Mouse (Mus musculus): Measurements from ENCODE around the gene Prr23a3. TPM values are rescaled to one million over a fixed set of nuclear protein-coding genes. Genes with fewer than 3 reads are reported as not detected.

Gene Prr23a3
- polyA plus RNA-seq (2015; fragmentation: Nextera tagmentation; extraction: Ambion mirVana): not detected in 2 replicates

DNA sequence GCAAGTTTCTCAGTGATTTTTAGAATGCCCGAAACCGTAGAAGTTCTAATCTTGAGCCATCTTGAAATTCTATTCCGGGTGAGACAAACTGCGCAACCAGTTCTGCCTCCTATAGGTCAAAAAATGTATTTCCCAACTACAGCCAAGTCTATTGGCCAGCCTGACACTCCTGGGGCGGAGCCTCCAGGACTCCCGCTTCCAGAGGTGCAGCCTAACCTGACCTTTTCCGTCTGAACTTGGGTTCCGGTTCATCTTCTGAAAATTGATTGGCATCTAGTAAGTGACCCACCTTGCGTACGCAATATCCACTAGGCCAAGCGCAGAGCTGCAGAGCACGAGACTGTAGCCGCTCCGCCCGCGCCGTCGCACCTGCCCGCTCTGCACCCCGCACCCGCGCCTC is at the start of gene Prr23a3:
Prr23a3 (plus strand) TSS at position 197 of the 400 bp plus-strand sequence.
- Histone ChIP-seq H3K36me3 (ENCODE audit: control insufficient read depth, insufficient read depth) (no peaks in the 10 kb centered on the region), H3K27ac (ENCODE audit: low read length) (no peak within 1 kb of the TSS), H3K4me3 (replicated peaks; ENCODE audit: low read length) (no peak within 1 kb of the TSS), H3K9me3 (ENCODE audit: control insufficient read depth, low read length) (no peaks in the 10 kb centered on the region), H3K9ac (replicated peaks; ENCODE audit: low read depth, low read length) (no peak within 1 kb of the TSS), H3K27me3 (replicated peaks; ENCODE audit: control insufficient read depth, insufficient read depth, low read length) (no peaks in the 10 kb centered on the region), H3K4me1 (replicated peaks; ENCODE audit: control insufficient read depth, insufficient read depth, low read length) (no peaks in the 10 kb centered on the region), H3K4me2 (ENCODE audit: low read length) (no peak within 1 kb of the TSS)
- 57% methylated on average over 22 of the region's 22 CpGs for whole genome bisulfite sequencing
- no peak for ATAC-seq

- no peaks in the 10 kb centered on the region for H3K4me1 ChIP-seq (replicated peaks; ENCODE audit: control insufficient read depth, insufficient read depth, low read length)
- no peak for ATAC-seq
- no peak overlapping the region for H3K4me3 ChIP-seq (replicated peaks; ENCODE audit: low read length)
- no peak overlapping the region for H3K4me2 ChIP-seq (ENCODE audit: low read length)
- H3K9me3 ChIP-seq (ENCODE audit: control insufficient read depth, low read length): no peaks in the 10 kb centered on the region
- no peak overlapping the region for H3K27ac ChIP-seq (ENCODE audit: low read length)
- H3K27me3 ChIP-seq (replicated peaks; ENCODE audit: control insufficient read depth, insufficient read depth, low read length): no peaks in the 10 kb centered on the region
- no peaks in the 10 kb centered on the region for H3K36me3 ChIP-seq (ENCODE audit: control insufficient read depth, insufficient read depth)
- 79% methylated on average over 3 of the region's 3 CpGs for WGBS
- no peak overlapping the region for H3K9ac ChIP-seq (replicated peaks; ENCODE audit: low read depth, low read length)
Observed at GRCm38 (mm10) chr9:98816066-98816465, 48.5 kb upstream of the Prr23a3 start.

GRCm38 (mm10) chr9:98817592-98817991 is 47.0 kb upstream of the Prr23a3 start:
- Histone ChIP-seq H3K36me3 (ENCODE audit: control insufficient read depth, insufficient read depth) (no peaks in the 10 kb centered on the region), H3K4me1 (replicated peaks; ENCODE audit: control insufficient read depth, insufficient read depth, low read length) (no peaks in the 10 kb centered on the region), H3K27me3 (replicated peaks; ENCODE audit: control insufficient read depth, insufficient read depth, low read length) (no peaks in the 10 kb centered on the region), H3K4me3 (replicated peaks; ENCODE audit: low read length) (no peak overlapping the region), H3K9ac (replicated peaks; ENCODE audit: low read depth, low read length) (no peak overlapping the region), H3K27ac (ENCODE audit: low read length) (no peak overlapping the region), H3K4me2 (ENCODE audit: low read length) (no peak overlapping the region), H3K9me3 (ENCODE audit: control insufficient read depth, low read length) (no peaks in the 10 kb centered on the region)
- no peak for ATAC-seq
- WGBS: 92% methylated on average over 7 of the region's 7 CpGs

DNA sequence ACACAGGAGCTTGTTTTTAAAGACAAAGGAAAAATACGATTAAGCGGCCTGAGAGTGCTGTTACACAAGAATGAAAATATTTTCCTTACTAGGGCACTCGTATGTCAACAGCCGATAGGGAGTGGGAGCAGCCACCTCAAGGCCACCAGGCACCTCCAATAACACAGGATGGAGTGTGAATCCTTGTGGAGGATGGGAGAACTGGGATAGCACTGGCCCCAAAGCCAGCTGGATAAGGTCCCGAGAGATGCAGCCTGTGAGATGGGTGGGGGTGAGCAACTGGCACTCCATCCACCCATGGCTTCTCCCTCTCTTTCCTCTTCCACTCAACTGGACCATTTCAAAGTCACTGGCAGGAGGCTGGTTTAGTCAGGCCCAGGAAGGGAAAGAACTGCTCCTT is 45.6 kb upstream of the Prr23a3 start:
- Histone ChIP-seq H3K27ac (ENCODE audit: low read length) (no peak overlapping the region), H3K4me2 (ENCODE audit: low read length) (no peak overlapping the region), H3K36me3 (ENCODE audit: control insufficient read depth, insufficient read depth) (no peaks in the 10 kb centered on the region), H3K4me1 (replicated peaks; ENCODE audit: control insufficient read depth, insufficient read depth, low read length) (no peaks in the 10 kb centered on the region), H3K27me3 (replicated peaks; ENCODE audit: control insufficient read depth, insufficient read depth, low read length) (no peaks in the 10 kb centered on the region), H3K9ac (replicated peaks; ENCODE audit: low read depth, low read length) (no peak overlapping the region), H3K4me3 (replicated peaks; ENCODE audit: low read length) (no peak overlapping the region), H3K9me3 (ENCODE audit: control insufficient read depth, low read length) (peaks cover 3% of the 10 kb centered on the region; the same call in 1 of the 2 replicates)
- 82% methylated on average over 5 of the region's 5 CpGs for WGBS
- no peak for ATAC-seq

GRCm38 (mm10) chr9:98819481-98819880 is 45.1 kb upstream of the Prr23a3 start:
- no peak overlapping the region for H3K4me2 ChIP-seq (ENCODE audit: low read length)
- H3K27me3 ChIP-seq (replicated peaks; ENCODE audit: control insufficient read depth, insufficient read depth, low read length): no peaks in the 10 kb centered on the region
- WGBS: 97% methylated on average over 2 of the region's 2 CpGs
- no peaks in the 10 kb centered on the region for H3K36me3 ChIP-seq (ENCODE audit: control insufficient read depth, insufficient read depth)
- peaks cover 3% of the 10 kb centered on the region; the same call in 1 of the 2 replicates for H3K9me3 ChIP-seq (ENCODE audit: control insufficient read depth, low read length)
- no peak for ATAC-seq
- H3K27ac ChIP-seq (ENCODE audit: low read length): no peak overlapping the region
- no peak overlapping the region for H3K4me3 ChIP-seq (replicated peaks; ENCODE audit: low read length)
- H3K4me1 ChIP-seq (replicated peaks; ENCODE audit: control insufficient read depth, insufficient read depth, low read length): no peaks in the 10 kb centered on the region
- H3K9ac ChIP-seq (replicated peaks; ENCODE audit: low read depth, low read length): no peak overlapping the region

DNA sequence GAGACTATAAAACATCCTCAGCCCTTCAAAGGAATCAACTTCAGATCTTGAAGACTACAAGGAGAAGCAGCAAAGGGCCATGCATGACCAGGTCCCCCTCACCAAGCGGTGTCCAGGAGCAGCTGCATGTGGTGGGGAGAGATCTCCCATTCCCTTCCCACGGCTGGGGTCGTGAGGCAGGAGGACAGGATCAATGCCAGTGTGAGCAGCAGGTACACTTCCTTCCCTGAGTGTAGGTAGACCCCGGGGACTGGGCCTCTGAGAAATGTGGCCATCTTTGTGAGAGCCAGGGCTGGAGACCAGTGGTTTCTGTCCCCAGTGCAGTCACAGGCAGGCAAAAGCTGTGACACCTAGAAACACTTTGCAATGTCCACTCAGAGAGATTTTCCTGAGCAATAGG is 44.1 kb upstream of the Prr23a3 start:
- H3K4me2 ChIP-seq (ENCODE audit: low read length): no peak overlapping the region
- H3K27me3 ChIP-seq (replicated peaks; ENCODE audit: control insufficient read depth, insufficient read depth, low read length): no peaks in the 10 kb centered on the region
- no peak overlapping the region for H3K4me3 ChIP-seq (replicated peaks; ENCODE audit: low read length)
- H3K9me3 ChIP-seq (ENCODE audit: control insufficient read depth, low read length): peaks cover 3% of the 10 kb centered on the region; the same call in 1 of the 2 replicates
- no peaks in the 10 kb centered on the region for H3K4me1 ChIP-seq (replicated peaks; ENCODE audit: control insufficient read depth, insufficient read depth, low read length)
- 85% methylated on average over 4 of the region's 4 CpGs for WGBS
- H3K27ac ChIP-seq (ENCODE audit: low read length): no peak overlapping the region
- no peak for ATAC-seq
- H3K36me3 ChIP-seq (ENCODE audit: control insufficient read depth, insufficient read depth): no peaks in the 10 kb centered on the region
- H3K9ac ChIP-seq (replicated peaks; ENCODE audit: low read depth, low read length): no peak overlapping the region

- Histone ChIP-seq H3K27ac (ENCODE audit: low read length) (no peak overlapping the region), H3K4me3 (replicated peaks; ENCODE audit: low read length) (no peak overlapping the region), H3K9me3 (ENCODE audit: control insufficient read depth, low read length) (peaks cover 3% of the 10 kb centered on the region; the same call in 1 of the 2 replicates), H3K9ac (replicated peaks; ENCODE audit: low read depth, low read length) (no peak overlapping the region), H3K4me1 (replicated peaks; ENCODE audit: control insufficient read depth, insufficient read depth, low read length) (no peaks in the 10 kb centered on the region), H3K36me3 (ENCODE audit: control insufficient read depth, insufficient read depth) (no peaks in the 10 kb centered on the region), H3K27me3 (replicated peaks; ENCODE audit: control insufficient read depth, insufficient read depth, low read length) (no peaks in the 10 kb centered on the region), H3K4me2 (ENCODE audit: low read length) (no peak overlapping the region)
- no peak for ATAC-seq
Observed at GRCm38 (mm10) chr9:98821067-98821466, 43.5 kb upstream of the Prr23a3 start.

DNA sequence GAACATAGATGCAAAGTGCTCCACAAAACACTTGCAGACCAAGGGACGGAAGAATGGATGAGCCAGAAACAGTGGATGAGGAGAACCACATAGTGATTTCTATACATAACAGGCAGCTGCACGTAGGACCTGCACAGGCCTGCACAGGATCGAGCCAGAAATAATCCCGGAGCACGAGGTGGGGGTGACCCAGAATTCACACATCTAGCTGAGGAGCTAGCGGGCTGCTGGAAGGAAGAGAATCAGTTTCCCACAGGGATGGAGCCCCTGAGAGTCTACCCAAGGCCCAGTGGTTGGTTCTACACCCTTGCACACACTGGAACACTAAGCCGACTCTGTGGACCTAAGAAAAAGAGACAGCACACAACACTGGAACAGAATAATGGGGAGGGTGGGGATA is 40.8 kb upstream of the Prr23a3 start:
- no peak overlapping the region for H3K9ac ChIP-seq (replicated peaks; ENCODE audit: low read depth, low read length)
- H3K9me3 ChIP-seq (ENCODE audit: control insufficient read depth, low read length): peaks cover 3% of the 10 kb centered on the region; the same call in 1 of the 2 replicates
- no peak for ATAC-seq
- H3K4me2 ChIP-seq (ENCODE audit: low read length): no peak overlapping the region
- H3K4me3 ChIP-seq (replicated peaks; ENCODE audit: low read length): no peak overlapping the region
- no peak overlapping the region for H3K27ac ChIP-seq (ENCODE audit: low read length)
- H3K27me3 ChIP-seq (replicated peaks; ENCODE audit: control insufficient read depth, insufficient read depth, low read length): no peaks in the 10 kb centered on the region
- no peaks in the 10 kb centered on the region for H3K36me3 ChIP-seq (ENCODE audit: control insufficient read depth, insufficient read depth)
- 87% methylated on average over 7 of the region's 7 CpGs for WGBS
- no peaks in the 10 kb centered on the region for H3K4me1 ChIP-seq (replicated peaks; ENCODE audit: control insufficient read depth, insufficient read depth, low read length)

- no peak overlapping the region for H3K27ac ChIP-seq (ENCODE audit: low read length)
- H3K4me2 ChIP-seq (ENCODE audit: low read length): no peak overlapping the region
- H3K4me3 ChIP-seq (replicated peaks; ENCODE audit: low read length): no peak overlapping the region
- no peaks in the 10 kb centered on the region for H3K36me3 ChIP-seq (ENCODE audit: control insufficient read depth, insufficient read depth)
- WGBS: 64% methylated on average over 5 of the region's 5 CpGs
- no peaks in the 10 kb centered on the region for H3K4me1 ChIP-seq (replicated peaks; ENCODE audit: control insufficient read depth, insufficient read depth, low read length)
- H3K27me3 ChIP-seq (replicated peaks; ENCODE audit: control insufficient read depth, insufficient read depth, low read length): no peaks in the 10 kb centered on the region
- H3K9me3 ChIP-seq (ENCODE audit: control insufficient read depth, low read length): no peaks in the 10 kb centered on the region
- no peak for ATAC-seq
- H3K9ac ChIP-seq (replicated peaks; ENCODE audit: low read depth, low read length): no peak overlapping the region
Observed at GRCm38 (mm10) chr9:98829508-98829907, 35.1 kb upstream of the Prr23a3 start.

GRCm38 (mm10) chr9:98837537-98838074 is 27.0 kb upstream of the Prr23a3 start:
- H3K9ac ChIP-seq (replicated peaks; ENCODE audit: low read depth, low read length): no peak overlapping the region
- no peaks in the 10 kb centered on the region for H3K4me1 ChIP-seq (replicated peaks; ENCODE audit: control insufficient read depth, insufficient read depth, low read length)
- no peaks in the 10 kb centered on the region; the same call in 1 of the 2 replicates for H3K9me3 ChIP-seq (ENCODE audit: control insufficient read depth, low read length)
- H3K36me3 ChIP-seq (ENCODE audit: control insufficient read depth, insufficient read depth): no peaks in the 10 kb centered on the region
- no peak overlapping the region for H3K27ac ChIP-seq (ENCODE audit: low read length)
- WGBS: 90% methylated on average over 7 of the region's 7 CpGs
- H3K4me3 ChIP-seq (replicated peaks; ENCODE audit: low read length): no peak overlapping the region
- H3K4me2 ChIP-seq (ENCODE audit: low read length): no peak overlapping the region
- no peak for ATAC-seq
- H3K27me3 ChIP-seq (replicated peaks; ENCODE audit: control insufficient read depth, insufficient read depth, low read length): no peaks in the 10 kb centered on the region
